Mouse (Mus musculus) neural tube, embryonic 11.5 days (tissue): ENCODE data around the gene Sgce. TPM values are rescaled to one million over a fixed set of nuclear protein-coding genes. Genes with fewer than 3 reads are reported as not detected.
"Not testable (repeated sequence)": the region's sequence is repeated elsewhere in the genome, so short reads cannot be mapped to it uniquely, and the experiment has no call there.

Experiments used
- ATAC-seq: fragments of 200-750 bp; cut with Nextera tagmentation; 2 replicates; pipeline ENCODE4 v1.8.0; 2017; ENCODE audit warnings: moderate number of reproducible peaks, mild to moderate bottlenecking, moderate TSS enrichment, moderate library complexity; ENCODE audit not compliant: insufficient read depth, low FRiP score, low TSS enrichment
- DNase-seq: peaks from one replicate; pipeline ENCODE4 v3.0.0-alpha.2; 2015; ENCODE audit warnings: low spot score
- H3K27ac ChIP-seq: fragments of 300-500 bp; sonication (generic); 2 replicates; pipeline ENCODE4 v1.5.1; 2014; ENCODE audit warnings: low read depth, mild to moderate bottlenecking, low read length
- H3K27me3 ChIP-seq: fragments of 300-500 bp; sonication (generic); 2 replicates; pipeline ENCODE4 v1.6.1; 2014; ENCODE audit warnings: mild to moderate bottlenecking, low read length, mixed read lengths; ENCODE audit not compliant: control insufficient read depth, insufficient read depth
- H3K36me3 ChIP-seq: fragments of 300-500 bp; sonication (generic); 2 replicates; pipeline ENCODE4 v1.6.1; 2014; ENCODE audit warnings: mild to moderate bottlenecking, low read length, moderate library complexity, mixed read lengths; ENCODE audit not compliant: control insufficient read depth, insufficient read depth
- H3K4me1 ChIP-seq: fragments of 300-500 bp; sonication (generic); 2 replicates; pipeline ENCODE4 v1.6.1; 2014; ENCODE audit warnings: low read length, mixed read lengths; ENCODE audit not compliant: control insufficient read depth, insufficient read depth
- H3K4me2 ChIP-seq: fragments of 300-500 bp; sonication (generic); 2 replicates; pipeline ENCODE4 v1.6.1; 2014; ENCODE audit warnings: low read depth, mild to moderate bottlenecking, moderate library complexity
- H3K4me3 ChIP-seq: fragments of 300-500 bp; sonication (generic); 2 replicates; pipeline ENCODE4 v1.5.1; 2014; ENCODE audit warnings: low read depth, low read length
- H3K9ac ChIP-seq: fragments of 300-500 bp; sonication (generic); 2 replicates; pipeline ENCODE4 v1.6.1; 2014; ENCODE audit warnings: mild to moderate bottlenecking, low read length
- H3K9me3 ChIP-seq: fragments of 300-500 bp; sonication (generic); 2 replicates; pipeline ENCODE4 v1.6.1; 2016; ENCODE audit warnings: low read length; ENCODE audit not compliant: control insufficient read depth
- WGBS: fragments of 180-500 bp; shearing (Covaris S2); extraction: QIAGEN DNeasy Blood & Tissue Kit; methylation state at CpG from one replicate; pipeline ENCODE4 v1.1.7; 2014; 5-methylcytosine and 5-hydroxymethylcytosine counted together
- polyA plus RNA-seq: library from polyadenylated mRNA; unstranded; fragments of >200 nt; fragmentation: Nextera tagmentation; extraction: Ambion mirVana; gene quantifications from 2 replicates; pipeline ENCODE4 v1.2.1, GENCODE M21; 2014

Sgce gene
- 55.1 and 57.6 TPM in 2 replicates for polyA plus RNA-seq

- Histone ChIP-seq H3K27me3 (no peaks in the 10 kb centered on the region), H3K27ac (peak within 1 kb of the TSS; percentile 77)
- peak; percentile 80 for DNase-seq
These were observed at the start of gene Sgce, which contains the start of gene Peg10 for GRCm38 (mm10) chr6:4746696-4747439. Gene Sgce, minus strand, starts transcription at chr6:4747207. Gene Peg10, plus strand, starts transcription at chr6:4747306.

DNA sequence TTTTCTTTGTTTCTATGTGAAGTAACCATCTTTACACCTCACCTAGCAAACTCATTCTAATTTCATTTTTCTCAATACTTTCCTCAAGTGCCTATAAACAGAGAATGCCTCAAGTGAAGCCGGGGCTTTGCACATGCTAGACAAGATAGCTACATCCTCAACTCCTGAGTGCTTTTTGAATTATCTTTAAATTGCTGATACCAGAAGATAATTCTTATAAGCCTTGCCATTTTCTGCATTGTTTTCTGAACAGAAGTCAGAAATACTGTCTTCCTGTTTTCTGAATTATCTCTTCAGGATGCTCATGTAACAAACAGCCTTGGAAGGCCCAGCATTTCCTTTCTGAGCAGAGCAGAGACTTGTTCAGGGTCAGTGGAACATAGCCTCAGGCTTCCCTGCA lies 49.3 kb upstream of the Sgce start:
- H3K9me3 ChIP-seq: no peaks in the 10 kb centered on the region
- H3K9ac ChIP-seq: no peak overlapping the region
- DNase-seq (no peak), ATAC-seq (no peak)
- no peak overlapping the region for H3K4me2 ChIP-seq
- H3K27ac ChIP-seq: no peak overlapping the region
- 97% methylated on average over 1 of the region's 1 CpGs for WGBS
- no peaks in the 10 kb centered on the region for H3K27me3 ChIP-seq
- H3K4me1 ChIP-seq: no peaks in the 10 kb centered on the region
- no peak overlapping the region for H3K4me3 ChIP-seq
- H3K36me3 ChIP-seq: no peaks in the 10 kb centered on the region

More at GRCm38 (mm10) chr6:4746696-4747439, at the start of gene Sgce, which contains the start of gene Peg10:
- WGBS: 48% methylated on average over 36 of the region's 38 CpGs
- H3K4me3 ChIP-seq: peak within 1 kb of the TSS; percentile 54
- H3K4me1 ChIP-seq: no peaks in the 10 kb centered on the region
- peak; percentile 81 for ATAC-seq
- peaks cover 7% of the 10 kb centered on the region; the same call in 1 of the 2 replicates for H3K9me3 ChIP-seq
- no peaks in the 10 kb centered on the region for H3K36me3 ChIP-seq
- peak within 1 kb of the TSS; percentile 63 for H3K4me2 ChIP-seq
- H3K9ac ChIP-seq: peak within 1 kb of the TSS; percentile 76

GRCm38 (mm10) chr6:4762252-4762651 lies 15.2 kb upstream of the Sgce start:
- Histone ChIP-seq H3K36me3 (no peaks in the 10 kb centered on the region), H3K4me3 (no peak overlapping the region), H3K9ac (no peak overlapping the region), H3K27me3 (no peaks in the 10 kb centered on the region), H3K4me2 (no peak overlapping the region), H3K9me3 (no peaks in the 10 kb centered on the region), H3K4me1 (no peaks in the 10 kb centered on the region), H3K27ac (no peak overlapping the region)
- DNase-seq (no peak), ATAC-seq (peak; percentile 97)
- 36% methylated on average over 2 of the region's 2 CpGs for WGBS

DNA sequence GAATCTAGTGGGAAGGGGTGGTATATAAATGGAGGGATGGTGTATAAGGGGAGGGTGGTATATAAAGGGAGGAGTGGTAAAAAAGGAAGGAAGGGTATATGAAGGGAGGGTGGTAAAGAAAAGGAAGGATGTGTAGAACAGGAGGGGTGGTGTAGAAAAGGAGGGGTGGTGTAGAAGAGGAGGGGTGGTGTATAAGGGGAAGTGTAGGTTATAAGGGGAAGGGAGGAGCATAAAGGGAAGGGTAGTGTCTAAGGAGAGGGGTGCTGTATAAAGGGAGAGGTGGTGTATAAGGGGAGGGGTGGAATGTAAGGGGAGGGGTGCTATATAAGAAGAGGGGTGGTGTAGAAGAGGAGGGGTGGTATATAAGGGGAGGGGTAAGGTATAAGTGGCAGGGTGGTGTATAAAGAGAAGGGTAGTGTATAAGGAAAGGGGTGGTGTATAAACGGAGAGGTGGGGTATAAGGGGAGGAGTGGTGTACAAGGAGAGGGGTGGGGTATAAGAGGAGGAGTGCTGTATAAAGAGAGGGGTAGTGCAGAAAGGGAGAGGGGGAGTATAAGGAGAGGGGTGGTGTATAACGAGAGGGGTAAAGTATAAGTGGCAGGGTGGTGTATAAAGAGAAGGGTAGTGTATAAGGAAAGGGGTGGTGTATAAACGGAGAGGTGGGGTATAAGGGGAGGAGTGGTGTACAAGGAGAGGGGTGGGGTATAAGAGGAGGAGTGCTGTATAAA lies 14.6 kb upstream of the Sgce start:
- H3K9ac ChIP-seq, H3K4me3 ChIP-seq, H3K4me2 ChIP-seq, DNase-seq, H3K9me3 ChIP-seq, H3K27me3 ChIP-seq, H3K36me3 ChIP-seq, ATAC-seq, H3K4me1 ChIP-seq, H3K27ac ChIP-seq: not testable (repeated sequence)
- WGBS: 44% methylated on average over 3 of the region's 3 CpGs

DNA sequence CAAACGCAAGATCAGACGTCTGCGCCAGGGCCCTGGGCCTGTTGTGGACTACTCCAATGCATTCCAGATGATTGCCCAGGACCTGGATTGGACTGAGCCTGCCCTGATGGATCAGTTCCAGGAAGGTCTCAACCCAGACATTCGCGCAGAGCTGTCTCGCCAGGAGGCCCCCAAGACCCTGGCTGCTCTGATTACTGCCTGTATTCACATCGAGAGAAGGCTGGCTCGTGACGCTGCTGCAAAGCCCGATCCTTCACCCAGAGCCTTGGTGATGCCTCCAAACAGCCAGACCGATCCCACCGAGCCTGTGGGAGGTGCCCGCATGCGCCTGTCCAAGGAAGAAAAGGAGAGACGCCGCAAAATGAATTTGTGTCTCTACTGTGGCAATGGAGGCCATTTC lies 7.9 kb upstream of the Sgce start:
- Histone ChIP-seq H3K36me3 (peaks cover 8% of the 10 kb centered on the region), H3K4me1 (no peaks in the 10 kb centered on the region), H3K9ac (no peak overlapping the region), H3K27me3 (no peaks in the 10 kb centered on the region), H3K4me3 (no peak overlapping the region), H3K9me3 (peaks cover 2% of the 10 kb centered on the region; the same call in 1 of the 2 replicates), H3K27ac (no peak overlapping the region), H3K4me2 (no peak overlapping the region)
- 94% methylated on average over 16 of the region's 16 CpGs for WGBS
- ATAC-seq (no peak), DNase-seq (no peak)

DNA sequence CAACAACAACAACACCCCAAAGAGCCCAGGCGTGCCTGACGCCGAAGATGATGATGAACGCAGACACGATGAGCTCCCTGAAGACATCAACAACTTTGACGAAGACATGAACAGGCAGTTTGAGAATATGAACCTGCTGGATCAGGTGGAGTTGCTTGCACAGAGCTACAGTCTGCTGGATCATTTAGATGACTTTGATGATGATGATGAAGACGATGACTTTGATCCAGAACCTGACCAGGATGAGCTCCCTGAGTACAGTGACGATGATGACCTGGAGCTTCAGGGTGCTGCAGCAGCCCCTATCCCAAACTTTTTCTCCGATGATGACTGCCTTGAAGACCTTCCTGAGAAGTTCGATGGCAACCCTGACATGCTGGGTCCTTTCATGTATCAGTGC lies 7.3 kb upstream of the Sgce start:
- no peak for ATAC-seq

DNA sequence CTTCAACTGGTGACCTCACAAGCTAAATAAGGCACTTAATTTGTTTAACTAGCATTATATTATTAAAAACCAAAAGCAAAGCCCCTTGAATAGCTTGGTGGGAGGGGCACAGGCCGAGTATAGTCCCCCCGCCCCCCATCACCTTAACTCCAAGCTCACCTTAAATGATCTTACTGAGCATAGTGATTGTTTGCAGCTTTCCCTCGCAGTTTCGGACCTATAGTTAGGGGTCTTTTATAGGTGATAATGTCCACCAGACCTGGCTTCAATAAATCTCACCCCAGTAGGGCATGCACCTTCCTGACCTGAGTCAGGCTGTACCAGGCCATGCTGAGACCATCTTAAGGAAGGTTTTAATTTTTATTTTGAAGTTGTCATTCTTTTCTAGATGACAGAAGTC lies 4.3 kb upstream of the Sgce start:
- no peak overlapping the region for H3K4me2 ChIP-seq
- H3K36me3 ChIP-seq: peaks cover 6% of the 10 kb centered on the region
- H3K9ac ChIP-seq: no peak overlapping the region
- DNase-seq: no peak
- no peak for ATAC-seq
- H3K27me3 ChIP-seq: no peaks in the 10 kb centered on the region
- no peak overlapping the region for H3K27ac ChIP-seq
- no peaks in the 10 kb centered on the region for H3K4me1 ChIP-seq
- 81% methylated on average over 4 of the region's 4 CpGs for WGBS
- H3K9me3 ChIP-seq: peaks cover 10% of the 10 kb centered on the region; the same call in 1 of the 2 replicates
- H3K4me3 ChIP-seq: no peak overlapping the region

More for the DNA sequence above, 7.3 kb upstream of the Sgce start:
- Histone ChIP-seq H3K27ac (no peak overlapping the region), H3K4me2 (no peak overlapping the region), H3K9ac (no peak overlapping the region), H3K27me3 (no peaks in the 10 kb centered on the region), H3K9me3 (peaks cover 2% of the 10 kb centered on the region; the same call in 1 of the 2 replicates), H3K36me3 (peaks cover 8% of the 10 kb centered on the region), H3K4me3 (no peak overlapping the region), H3K4me1 (no peaks in the 10 kb centered on the region)
- 95% methylated on average over 10 of the region's 10 CpGs for WGBS
- DNase-seq: no peak

DNA sequence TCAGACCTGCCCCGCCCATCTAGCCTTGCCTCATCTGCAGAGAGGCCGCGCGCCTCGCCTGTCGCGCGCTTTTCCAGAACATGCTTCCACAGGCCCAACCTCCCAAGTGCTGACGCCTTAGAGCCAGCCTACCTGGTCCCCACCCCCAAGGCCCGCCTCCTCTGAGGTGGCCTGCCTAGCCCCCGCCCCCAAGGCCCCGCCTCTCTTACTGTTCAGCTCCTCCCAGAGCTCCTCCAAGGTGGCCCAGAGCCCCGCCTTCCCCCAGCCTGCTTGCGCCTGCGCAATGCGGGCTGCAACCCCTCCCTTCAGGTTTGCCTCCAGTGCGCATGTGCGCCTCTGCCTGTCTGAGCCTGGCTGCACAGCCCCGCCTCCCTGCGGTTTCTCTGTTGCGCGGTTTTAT lies 2.1 kb upstream of the Sgce start:
- no peaks in the 10 kb centered on the region for H3K27me3 ChIP-seq
- no peaks in the 10 kb centered on the region for H3K4me1 ChIP-seq
- no peaks in the 10 kb centered on the region for H3K36me3 ChIP-seq
- ATAC-seq (peak; percentile 86), DNase-seq (peak; percentile 94)
- peaks cover 7% of the 10 kb centered on the region; the same call in 1 of the 2 replicates for H3K9me3 ChIP-seq
- no peak overlapping the region for H3K9ac ChIP-seq
- 44% methylated on average over 22 of the region's 22 CpGs for WGBS
- no peak overlapping the region for H3K27ac ChIP-seq
- H3K4me3 ChIP-seq: peak overlapping the region; percentile 54
- H3K4me2 ChIP-seq: peak overlapping the region; percentile 63
